Mouse (Mus musculus): ENCODE measurements around the gene Tprkb.

GRCm38 (mm10) chr6:85938701-85939100 is 27.0 kb downstream of the Tprkb start:
- no peak for TF ChIP-seq CTCF (IDR thresholded peaks at IDR 0.05; ENCODE audit: borderline replicate concordance, insufficient read depth, low read depth, low read length)
- no peak for TF ChIP-seq POLR2A (IDR thresholded peaks at IDR 0.05; ENCODE audit: borderline replicate concordance, insufficient read depth, low read length)

Data from cerebellum, adult 2 months (tissue).